Mouse (Mus musculus) testis, adult 2 months (tissue): ENCODE results near the gene Kcnk7.

Source experiments
- CTCF ChIP-seq: fragments of 200-500 bp; IDR thresholded peaks from 2 replicates; pipeline ENCODE4 v1.5.1; 2012; ENCODE audit warnings: low read depth, mild to moderate bottlenecking, inconsistent platforms, low read length, moderate library complexity; ENCODE audit not compliant: control insufficient read depth, insufficient read depth, insufficient replicate concordance
- POLR2A ChIP-seq: fragments of 200-500 bp; IDR thresholded peaks from 2 replicates; pipeline ENCODE4 v1.6.1; 2012; ENCODE audit warnings: low read depth, mild to moderate bottlenecking, inconsistent platforms, low read length, moderate library complexity; ENCODE audit not compliant: control insufficient read depth

DNA sequence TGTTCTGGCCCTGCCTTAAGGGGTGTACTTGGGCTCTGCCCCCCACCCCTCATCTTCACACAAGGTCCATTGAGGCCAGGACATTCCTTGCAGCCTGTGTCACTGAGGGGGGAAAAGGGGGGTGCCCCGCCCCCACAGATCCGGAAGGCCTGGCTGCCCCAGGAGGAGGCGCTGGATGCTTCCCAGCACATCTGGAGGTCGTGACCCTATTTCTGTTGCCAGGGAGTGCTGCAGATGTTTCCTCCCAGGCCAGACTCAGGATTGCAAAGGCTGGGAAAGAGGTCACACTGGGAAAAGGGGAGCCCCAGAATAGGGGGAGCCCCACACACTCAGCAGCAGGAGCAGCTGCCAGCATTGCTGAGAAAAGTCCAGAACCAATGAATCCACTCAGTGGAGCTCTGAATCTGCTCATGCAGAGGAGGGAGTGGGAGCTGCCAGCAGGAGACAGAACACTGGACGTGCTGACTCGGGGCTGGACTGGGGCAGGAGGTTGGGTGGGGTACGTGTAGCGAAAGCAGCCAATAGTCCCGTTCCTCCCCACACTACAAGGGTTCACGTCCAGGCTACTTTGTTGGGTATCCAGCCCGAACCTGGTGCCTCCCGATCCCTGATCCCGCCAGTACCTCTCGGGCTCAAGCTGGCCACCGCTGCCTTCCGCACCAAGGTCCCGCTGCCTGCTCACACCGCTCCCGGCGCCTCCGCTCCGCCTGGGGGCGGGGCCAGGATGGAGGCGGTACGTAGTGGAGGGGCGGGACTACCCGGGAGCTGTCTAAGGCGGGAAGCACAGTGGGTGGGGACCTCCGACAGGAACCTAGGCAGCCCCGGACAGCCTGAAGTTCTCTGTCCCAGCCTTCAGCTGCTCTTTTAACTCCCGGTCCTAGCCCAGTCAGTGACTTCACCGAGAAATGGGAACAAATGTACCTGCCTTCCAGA, 40.9 kb upstream of the Kcnk7 start, which contains the start of gene Sipa1:
- TF ChIP-seq CTCF = no peak
- peak; percentile 46 for TF ChIP-seq POLR2A
